Mouse (Mus musculus): ENCODE measurements around the gene Sema4b.

Sema4b gene

GRCm38 (mm10) chr7:80218666-80219065 lies 32.0 kb downstream of the Sema4b start:
- no peak for DNase-seq (ENCODE audit: low spot score)

- DNase-seq (ENCODE audit: low spot score): no peak
Observed at GRCm38 (mm10) chr7:80220237-80220797, 33.7 kb downstream of the Sema4b start.

DNA sequence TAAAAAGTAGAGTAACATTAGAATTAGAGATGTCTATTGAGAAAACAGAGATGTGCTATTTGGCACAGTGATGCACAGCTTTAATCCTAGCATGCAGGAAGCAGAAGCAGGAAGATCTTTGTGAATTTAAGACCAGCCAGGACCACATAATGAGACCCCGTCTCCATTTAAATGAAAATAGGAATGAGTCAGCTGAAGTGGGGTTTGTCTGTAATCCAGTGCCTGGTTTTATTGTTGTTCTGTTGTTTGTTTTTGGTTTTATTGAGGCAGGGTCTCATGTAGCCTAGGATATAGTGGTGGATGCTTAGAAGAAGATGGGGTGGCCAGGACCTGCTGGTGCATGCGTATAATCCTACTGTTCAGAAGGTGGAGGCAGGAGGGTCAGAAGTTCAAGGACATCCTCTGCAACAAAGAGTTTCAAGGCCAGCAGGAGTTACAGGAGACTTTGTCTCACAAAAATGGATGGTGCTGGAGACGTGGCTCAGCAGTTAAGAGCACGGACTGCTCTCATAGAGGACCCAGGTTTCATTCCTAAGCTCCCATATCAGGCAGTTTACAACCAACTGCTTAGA lies 34.6 kb downstream of the Sema4b start:
- no peak for DNase-seq (ENCODE audit: low spot score)

DNA sequence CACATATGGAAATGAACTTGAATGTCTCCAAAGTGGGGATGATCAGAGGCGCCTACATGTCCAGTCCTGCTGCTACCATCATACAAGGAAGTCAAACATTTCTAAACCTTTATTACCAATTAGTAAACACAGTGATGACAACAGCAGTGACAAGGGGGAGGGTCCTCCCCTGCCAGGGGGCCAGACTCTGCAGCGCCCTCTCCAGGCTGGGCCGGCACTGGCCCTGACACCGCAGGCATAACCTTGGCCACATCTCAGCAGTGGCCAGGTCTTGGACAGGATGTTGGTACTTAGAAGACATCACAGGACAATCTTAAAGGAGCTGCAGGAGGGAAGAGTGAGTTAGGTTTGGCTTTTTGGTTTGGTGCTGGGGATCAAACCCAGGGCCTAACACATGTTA lies 40.4 kb downstream of the Sema4b start:
- DNase-seq (ENCODE audit: low spot score): no peak

- no peak for DNase-seq (ENCODE audit: low spot score)
Observed at GRCm38 (mm10) chr7:80230196-80230595, 43.6 kb downstream of the Sema4b start.

DNA sequence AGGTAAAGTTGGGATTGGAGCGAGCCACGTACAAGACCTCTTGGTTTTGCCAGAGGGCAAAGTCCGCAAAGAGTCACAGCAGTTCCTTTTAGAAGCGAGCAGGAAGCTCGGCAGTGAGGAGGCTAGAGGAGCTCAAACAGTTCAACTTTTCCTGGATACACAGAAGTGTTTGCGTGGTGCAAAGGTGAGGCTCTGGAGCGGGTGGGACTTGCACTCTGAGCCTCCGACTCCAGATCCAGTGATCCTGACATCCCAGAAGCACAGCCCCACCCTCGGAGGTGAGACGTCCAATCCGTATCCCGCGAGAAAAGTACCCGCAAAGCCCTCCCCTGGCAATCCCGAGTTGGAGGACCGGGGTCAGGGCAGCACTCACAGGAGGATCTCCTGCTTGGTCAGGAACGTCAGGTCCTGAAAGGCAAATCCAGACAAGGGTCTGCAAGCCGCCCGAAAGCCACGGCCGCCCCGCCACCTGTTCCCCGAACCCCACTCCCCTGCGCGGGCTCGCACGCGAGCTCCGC lies 45.4 kb downstream of the Sema4b start:
- DNase-seq (ENCODE audit: low spot score): peak; percentile 45

DNA sequence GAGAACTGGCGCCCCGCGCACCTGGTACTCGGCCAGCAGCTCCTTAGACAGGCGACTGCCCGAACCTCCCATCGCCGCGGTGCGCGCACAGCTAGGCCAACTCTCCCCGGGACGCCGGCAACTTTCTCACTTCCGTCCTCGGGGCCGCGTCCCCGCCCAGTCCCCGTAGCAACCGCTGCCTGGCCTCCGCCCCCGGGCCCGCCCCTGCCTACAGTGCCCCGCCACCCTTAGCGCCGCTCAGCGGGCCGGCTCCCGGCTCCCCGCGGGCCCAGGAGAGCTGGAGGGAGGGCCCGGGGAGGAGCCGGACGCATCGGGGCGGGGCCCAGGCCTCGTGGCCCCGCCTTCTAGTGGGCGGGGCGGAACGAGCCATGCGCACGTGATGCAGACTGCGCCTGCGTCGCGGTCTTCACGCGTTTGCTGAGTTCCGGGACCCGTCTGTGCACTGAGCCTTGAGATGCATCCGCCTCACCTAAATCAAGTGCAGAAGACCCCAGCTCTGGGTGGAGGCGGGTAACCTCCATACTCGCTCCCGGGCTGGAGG lies 45.9 kb downstream of the Sema4b start, which contains the start of the genes Cib1 and Gdpgp1:
Cib1 (minus strand) TSS at position 325 of the 541 bp plus-strand sequence.
Gdpgp1 (plus strand) TSS at position 377 of the 541 bp plus-strand sequence.
- DNase-seq (ENCODE audit: low spot score): peak; percentile 92

- no peak for DNase-seq (ENCODE audit: low spot score)
Observed at GRCm38 (mm10) chr7:80233799-80234198, 47.2 kb downstream of the Sema4b start.

- no peak for DNase-seq (ENCODE audit: low spot score)
Observed at GRCm38 (mm10) chr7:80238542-80238941, 51.9 kb downstream of the Sema4b start.

- DNase-seq (ENCODE audit: low spot score): no peak
Observed at GRCm38 (mm10) chr7:80241661-80242060, 55.0 kb downstream of the Sema4b start.

DNA sequence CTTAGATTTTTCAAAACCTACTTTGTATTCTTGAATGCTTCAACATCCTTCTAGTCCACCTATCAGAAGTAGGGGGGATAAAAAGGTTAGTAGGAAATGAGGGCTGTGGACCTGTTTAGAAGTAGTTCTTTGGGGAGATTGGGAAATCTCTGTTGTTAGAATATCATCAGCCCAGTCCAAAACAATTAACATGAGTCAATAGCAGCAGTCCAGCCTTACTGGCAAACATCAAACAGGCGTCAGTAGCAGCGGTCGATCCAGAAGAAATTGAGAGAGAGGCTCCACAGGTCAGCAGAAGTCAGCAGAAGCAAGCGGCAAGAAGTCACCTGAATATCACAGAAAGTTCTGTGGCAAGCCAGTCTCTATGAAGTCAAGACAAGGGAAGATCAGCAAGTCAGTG lies 58.2 kb downstream of the Sema4b start:
- DNase-seq (ENCODE audit: low spot score): no peak

DNA sequence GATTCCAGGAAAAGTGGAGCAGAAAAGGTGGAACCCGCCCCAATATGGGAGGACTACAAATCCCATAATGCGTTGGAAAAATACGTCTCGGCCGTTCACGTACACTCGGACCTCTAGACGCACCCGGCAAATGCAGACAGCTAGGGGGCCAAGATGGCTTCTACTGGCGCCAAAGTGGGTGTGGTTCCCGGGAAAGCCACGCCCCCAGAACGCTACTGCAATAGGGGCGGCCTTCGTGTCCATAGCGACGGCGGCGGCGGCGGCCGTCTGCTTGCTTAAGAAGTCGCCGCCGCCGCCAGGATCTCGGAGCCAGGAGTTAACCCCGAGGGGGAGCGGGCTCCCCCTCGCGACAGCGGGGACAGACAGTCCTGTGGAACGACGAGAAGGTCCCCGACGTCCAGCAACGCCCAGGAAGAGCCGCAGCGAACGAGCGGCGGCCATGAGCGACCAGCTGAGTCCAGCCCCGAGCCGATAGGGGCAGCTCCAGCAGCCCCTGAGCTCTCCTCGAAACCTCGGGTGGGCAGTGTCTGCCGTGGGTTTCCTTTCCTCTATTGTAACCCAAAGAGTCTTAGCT lies 59.6 kb downstream of the Sema4b start, which contains the start of gene Ttll13:
Ttll13 (plus strand) TSS at position 229 of the 574 bp plus-strand sequence.
- peak; percentile 92 for DNase-seq (ENCODE audit: low spot score)

DNA sequence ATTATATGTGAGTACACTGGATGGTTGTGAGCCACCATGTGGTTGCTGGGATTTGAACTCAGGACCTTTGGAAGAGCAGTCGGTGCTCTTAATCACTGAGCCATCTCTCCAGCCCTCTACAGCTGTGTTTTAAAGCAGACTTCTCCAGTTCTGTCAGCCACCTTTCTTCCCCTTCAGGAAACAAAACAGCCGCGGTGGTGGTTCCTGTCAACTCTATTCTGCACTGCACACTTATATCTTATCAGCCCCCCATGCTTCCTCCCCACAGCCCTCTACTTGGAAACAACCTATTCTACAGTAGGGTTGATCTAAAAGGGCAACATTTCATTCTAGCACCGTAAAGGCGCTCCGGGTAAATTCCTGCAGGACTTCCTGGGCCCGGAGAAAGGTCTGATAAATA lies 60.2 kb downstream of the Sema4b start:
- no peak for DNase-seq (ENCODE audit: low spot score)

- no peak for DNase-seq (ENCODE audit: low spot score)
Observed at GRCm38 (mm10) chr7:80252437-80252836, 65.8 kb downstream of the Sema4b start.

GRCm38 (mm10) chr7:80252886-80253285 lies 66.2 kb downstream of the Sema4b start:
- DNase-seq (ENCODE audit: low spot score): no peak

DNA sequence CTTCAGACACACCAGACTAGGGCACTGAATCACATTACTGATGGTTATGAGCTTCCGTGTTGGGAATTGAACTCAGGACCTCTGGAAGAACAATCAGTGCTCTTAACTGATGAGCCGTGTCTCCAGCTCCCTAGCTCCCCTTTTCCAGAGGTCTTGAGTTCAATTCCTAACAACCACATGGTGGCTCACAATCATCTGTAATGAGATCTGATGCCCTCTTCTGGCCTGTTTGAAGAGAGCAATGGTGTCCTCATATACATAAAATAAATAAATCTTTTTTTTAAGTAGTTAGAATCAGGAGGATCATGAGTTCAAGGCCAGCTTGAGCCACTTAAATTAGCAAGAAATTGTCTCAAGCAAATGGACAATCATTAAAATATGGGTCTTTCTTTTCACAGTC lies 69.3 kb downstream of the Sema4b start:
- DNase-seq (ENCODE audit: low spot score): peak; percentile 14

DNA sequence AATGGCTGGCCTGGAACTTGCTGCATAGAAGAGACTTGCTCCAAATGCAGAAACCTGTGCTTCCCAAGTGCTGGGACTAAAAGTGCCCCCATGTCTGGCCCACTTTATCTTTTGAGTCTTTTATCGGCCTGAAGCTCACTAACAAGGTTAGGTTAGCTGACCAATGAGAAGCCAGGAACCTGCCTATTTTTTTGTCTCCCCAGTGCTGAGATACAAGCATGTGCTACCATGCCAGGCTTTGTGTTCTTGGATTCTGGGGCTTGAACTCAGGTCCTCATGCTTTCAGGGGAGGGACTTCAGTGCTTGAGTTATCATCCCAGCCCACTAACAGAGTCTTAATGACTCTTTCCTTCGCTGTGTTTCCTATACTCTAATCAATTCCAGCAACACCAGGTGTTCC lies 71.1 kb downstream of the Sema4b start:
- DNase-seq (ENCODE audit: low spot score): no peak

DNA sequence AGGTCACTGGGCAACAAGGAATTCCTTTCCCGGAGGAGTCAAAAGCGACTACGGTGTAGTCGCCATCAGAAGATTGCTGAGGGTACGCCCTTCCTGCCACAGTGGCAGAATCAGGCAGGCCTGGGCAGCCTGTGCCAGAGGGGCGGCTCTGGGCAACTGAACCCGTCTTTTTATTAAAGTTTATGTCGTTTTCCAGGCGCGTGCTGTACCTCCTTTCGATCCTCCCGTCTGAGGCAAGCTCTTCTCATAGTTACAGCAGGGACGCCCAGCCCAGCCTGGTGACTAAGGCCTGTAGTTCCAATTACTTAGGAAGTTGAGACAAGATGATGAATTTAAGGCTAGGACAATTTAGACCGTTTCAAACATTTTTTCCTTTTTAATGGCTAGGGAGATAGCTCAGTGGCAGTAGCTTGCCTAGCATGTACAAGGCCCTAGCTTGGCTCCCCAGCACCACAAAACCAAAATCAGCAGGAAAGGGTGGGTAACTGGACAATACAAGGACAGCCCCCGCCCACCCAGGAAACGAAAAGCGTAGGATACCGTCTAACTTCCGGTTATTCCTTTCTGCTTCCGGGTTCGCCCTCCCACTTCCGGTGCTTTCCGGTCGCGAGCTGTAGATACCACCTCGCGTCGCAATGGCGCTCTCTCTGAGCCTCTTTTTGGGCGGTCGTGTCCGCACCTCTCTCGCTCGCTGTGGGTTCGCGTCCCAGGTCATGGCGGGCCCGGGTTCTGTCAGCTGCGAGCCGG lies 74.2 kb downstream of the Sema4b start, which contains the start of gene Ngrn:
Ngrn (plus strand) TSS at position 591 of the 747 bp plus-strand sequence.
- DNase-seq (ENCODE audit: low spot score): peak; percentile 88

DNA sequence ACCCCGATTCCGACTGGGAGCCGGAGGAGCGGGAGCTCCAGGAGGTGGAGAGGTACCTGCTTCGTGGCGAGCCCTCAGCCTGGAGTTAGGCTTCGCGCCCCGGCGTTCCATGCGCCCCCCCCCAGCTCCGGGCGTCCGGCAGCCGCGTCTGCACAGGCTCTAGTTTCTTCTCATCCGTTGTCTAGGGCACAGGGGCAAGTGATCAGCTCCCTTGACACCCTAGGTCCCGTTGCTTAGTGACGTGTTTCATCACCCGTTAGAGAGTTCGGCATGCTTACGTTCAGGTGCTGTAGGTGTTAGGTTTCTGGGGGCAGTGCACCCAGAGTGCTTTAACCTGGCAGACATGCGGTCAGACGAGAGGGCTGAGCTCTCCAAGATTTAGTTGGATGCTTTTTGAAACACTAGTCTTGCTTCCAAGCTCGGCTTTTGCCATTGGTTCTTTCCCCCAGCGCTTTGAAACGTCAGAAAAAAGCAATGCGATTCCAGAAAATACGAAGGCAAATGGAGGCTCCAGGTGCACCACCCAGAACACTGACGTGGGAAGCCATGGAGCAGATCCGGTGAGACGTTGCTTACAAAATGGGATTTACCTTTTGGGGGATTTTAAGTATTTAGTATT lies 74.8 kb downstream of the Sema4b start:
- peak; percentile 22 for DNase-seq (ENCODE audit: low spot score)

- no peak for DNase-seq (ENCODE audit: low spot score)
Observed at GRCm38 (mm10) chr7:80264606-80265005, 78.0 kb downstream of the Sema4b start.

DNA sequence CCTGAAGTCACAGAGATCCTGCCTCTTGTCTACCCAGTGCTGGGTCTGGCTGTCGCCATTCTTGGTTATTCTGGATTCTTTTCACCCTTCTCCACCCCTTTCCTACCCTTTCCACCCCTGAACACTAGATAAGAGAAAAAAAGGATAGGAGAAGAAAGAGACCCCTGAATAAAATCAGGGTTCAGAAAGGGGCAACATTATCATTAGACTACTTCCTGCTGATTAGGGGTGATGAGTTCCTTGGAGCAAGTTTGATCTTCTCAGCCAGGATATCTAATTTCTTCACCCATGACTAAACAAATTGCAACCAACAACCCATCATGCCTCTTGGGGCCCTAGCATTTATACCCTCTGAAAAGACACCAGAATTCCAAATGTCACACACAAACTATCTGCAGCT lies 81.1 kb downstream of the Sema4b start:
- DNase-seq (ENCODE audit: low spot score): no peak
